19 mouse cellular contexts compared by ENCODE assay signal in the genomic region with DNA sequence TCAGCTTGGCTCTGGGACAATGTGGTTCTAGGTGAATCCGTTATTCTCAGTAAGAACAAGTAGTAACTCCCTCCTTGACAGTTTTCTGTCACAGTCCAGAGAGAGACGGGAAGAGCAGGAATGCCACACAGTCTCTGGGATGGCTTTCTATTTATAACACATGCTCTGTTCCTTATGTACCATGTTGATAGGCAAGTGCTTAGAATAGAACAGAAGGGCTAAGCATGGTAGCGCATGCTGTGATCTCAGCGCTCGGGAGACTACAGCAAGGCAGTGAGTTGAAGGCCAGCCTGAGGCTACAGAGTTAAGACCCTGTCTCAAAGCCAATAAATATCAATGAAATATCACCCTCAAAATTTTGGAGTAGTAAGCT.
DNase-seq lines count a peak whose midpoint lies in the region; ATAC-seq and TF ChIP-seq lines count a peak whose summit lies in the region.
"Had no signal": no experiment of that assay in that cellular context is flagged by ENCODE, and none has a peak within 500 bp of the region (broad histone marks: within the 10 kb centered on the region; RNA-seq: fewer than 3 reads in every experiment).

No protein-coding gene starts in this region.

- no peak for DNase-seq in gastrocnemius, adult 2 months
- DNase-seq in gastrocnemius, postnatal 4 days (ENCODE audit: low spot score in 2 of 2) = no peak
- peak; percentile 55 for DNase-seq in layer of hippocampus, adult 9-11 months
- no peak for DNase-seq in layer of hippocampus, postnatal 25 days (ENCODE audit: extremely low spot score in 1 of 2, low spot score in 1 of 2)
- DNase-seq in retina, postnatal 1 day = no peak
- no peak for DNase-seq in spleen, postnatal 36 days (ENCODE audit: low spot score in 2 of 2)
- DNase-seq: B cell, adult 2 months; kidney, adult 9 months; right cerebral cortex, postnatal 25 days; thymus, adult 18-20 months had no signal

- H3K36me3 ChIP-seq in forebrain, embryonic 16.5 days (ENCODE audit: control insufficient read depth, insufficient read depth) = no peaks in the 10 kb centered on the region
- H3K36me3 ChIP-seq in heart, embryonic 16.5 days (ENCODE audit: control insufficient read depth, insufficient read depth) = no peaks in the 10 kb centered on the region
- H3K36me3 ChIP-seq: embryonic facial prominence, embryonic 15.5 days; midbrain, embryonic 15.5 days had no signal

- 44% methylated on average over 5 of the region's 5 CpGs for WGBS in forebrain, embryonic 16.5 days
- WGBS in heart, embryonic 16.5 days = 32% methylated on average over 5 of the region's 5 CpGs

- no peak overlapping the region for H3K9ac ChIP-seq in forebrain, embryonic 16.5 days (replicated peaks; ENCODE audit: low read depth, low read length)
- H3K9ac ChIP-seq in heart, embryonic 16.5 days (ENCODE audit: low read length) = peak overlapping the region; percentile 70
- H3K9ac ChIP-seq: embryonic facial prominence, embryonic 15.5 days; lung, embryonic 14.5 days; midbrain, embryonic 15.5 days had no signal

- intact Hi-C loops in gastrocnemius, adult 2 months (cut with DNase I) = no loop called here

- ATAC-seq in forebrain, embryonic 16.5 days = peak; percentile 31; the same call in 1 of the 2 replicates
- ATAC-seq in heart, embryonic 16.5 days (replicated peaks; ENCODE audit: extremely low read depth, insufficient read depth, low FRiP score) = peak; percentile 91
- ATAC-seq: hindbrain, postnatal 0 days; midbrain, embryonic 15.5 days; Patski had no signal

- no peaks in the 10 kb centered on the region for H3K27me3 ChIP-seq in forebrain, embryonic 16.5 days (replicated peaks; ENCODE audit: control insufficient read depth, insufficient read depth, low read length)
- no peaks in the 10 kb centered on the region for H3K27me3 ChIP-seq in heart, embryonic 16.5 days (ENCODE audit: control insufficient read depth, insufficient read depth, low read length)
- H3K27me3 ChIP-seq: embryonic facial prominence, embryonic 15.5 days; midbrain, embryonic 15.5 days; Patski had no signal

- no peak for TF ChIP-seq CTCF in gastrocnemius, adult 2 months (IDR thresholded peaks at IDR 0.05)

- no peak overlapping the region for H3K4me3 ChIP-seq in gastrocnemius, adult 2 months
- H3K4me3 ChIP-seq in forebrain, embryonic 16.5 days (replicated peaks; ENCODE audit: low read length) = no peak overlapping the region
- H3K4me3 ChIP-seq in heart, embryonic 16.5 days (ENCODE audit: low read length) = peak overlapping the region; percentile 28
- H3K4me3 ChIP-seq: embryonic facial prominence, embryonic 15.5 days; midbrain, embryonic 15.5 days had no signal

- H3K9me3 ChIP-seq in forebrain, embryonic 16.5 days (ENCODE audit: control insufficient read depth, low read length) = no peaks in the 10 kb centered on the region
- no peaks in the 10 kb centered on the region for H3K9me3 ChIP-seq in heart, embryonic 16.5 days (replicated peaks; ENCODE audit: control insufficient read depth, low read length)
- H3K9me3 ChIP-seq: embryonic facial prominence, embryonic 15.5 days; midbrain, embryonic 15.5 days had no signal

- H3K27ac ChIP-seq in gastrocnemius, adult 2 months = peak overlapping the region; percentile 43
- 0 out of 2 replicates have a peak overlapping the region, but pooled peaks have one; percentile 27 for H3K27ac ChIP-seq in forebrain, embryonic 16.5 days (ENCODE audit: low read length)
- H3K27ac ChIP-seq in heart, embryonic 16.5 days (ENCODE audit: low read length) = peak overlapping the region; percentile 98
- H3K27ac ChIP-seq: embryonic facial prominence, embryonic 15.5 days; hindbrain, postnatal 0 days; macrophage; midbrain, embryonic 15.5 days had no signal

- no peak overlapping the region for H3K4me2 ChIP-seq in forebrain, embryonic 16.5 days (ENCODE audit: low read length)
- peak overlapping the region; percentile 63 for H3K4me2 ChIP-seq in heart, embryonic 16.5 days (ENCODE audit: low read depth, low read length)
- H3K4me2 ChIP-seq: embryonic facial prominence, embryonic 15.5 days; liver, embryonic 11.5 days; lung, embryonic 14.5 days; midbrain, embryonic 15.5 days had no signal

- peaks cover 11% of the 10 kb centered on the region for H3K4me1 ChIP-seq in forebrain, embryonic 16.5 days (replicated peaks; ENCODE audit: control insufficient read depth, insufficient read depth, low read length)
- H3K4me1 ChIP-seq in heart, embryonic 16.5 days (ENCODE audit: control insufficient read depth, insufficient read depth, low read length) = peaks cover 25% of the 10 kb centered on the region

Comparison
In these comparisons a context has a peak if more than half of its experiments do, and no peak if none do; other contexts are left out.
1. H3K27ac ChIP-seq: peak in every context shown above with its lines; median percentile 98 in heart, embryonic 16.5 days; 43 in gastrocnemius, adult 2 months; 27 in forebrain, embryonic 16.5 days.